Mouse (Mus musculus) C2C12 (cell line): ENCODE data around the gene Srsf3.

ENCODE experiments used
- CTCF ChIP-seq: IDR thresholded peaks from one replicate; pipeline ENCODE4 v1.5.1; 2011; ENCODE audit not compliant: control insufficient read depth, insufficient read depth, insufficient read length
- MAX ChIP-seq: IDR thresholded peaks from one replicate; pipeline ENCODE4 v1.6.1; 2011; ENCODE audit warnings: mild to moderate bottlenecking, control low read depth
- MYOD1 ChIP-seq: IDR thresholded peaks from one replicate; pipeline ENCODE4 v1.6.1; 2011; ENCODE audit warnings: low read depth; ENCODE audit not compliant: control insufficient read depth, insufficient read length
- MYOG ChIP-seq: IDR thresholded peaks from one replicate; pipeline ENCODE4 v1.6.1; 2011; ENCODE audit not compliant: control insufficient read depth, insufficient read length; ENCODE audit errors: extremely low read depth

DNA sequence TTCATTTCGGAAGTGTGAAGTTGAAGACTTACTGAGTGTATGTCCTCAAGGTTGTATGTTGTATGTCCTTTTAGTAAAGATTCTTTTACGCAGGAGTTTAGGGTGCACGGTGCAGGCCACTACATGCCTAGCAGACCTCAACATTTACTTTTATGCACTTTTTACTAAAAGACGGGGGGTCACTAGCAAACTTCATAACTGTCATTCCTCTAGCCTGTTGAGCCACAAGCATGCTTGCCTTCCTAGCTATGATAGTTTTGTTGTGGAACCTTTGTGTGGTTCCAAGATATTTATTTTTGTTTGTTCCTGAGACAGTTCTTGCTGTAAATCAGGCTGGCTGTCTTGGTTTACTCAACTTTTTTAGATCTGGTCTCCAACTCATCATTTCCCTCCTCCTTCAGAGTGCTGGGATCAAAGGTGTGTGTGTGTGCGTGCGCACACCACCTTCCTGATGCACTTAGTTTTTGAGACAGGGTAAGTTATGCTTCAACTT is 1.2 kb downstream of the Srsf3 start:
- TF ChIP-seq CTCF: no peak
- no peak for TF ChIP-seq MAX
- TF ChIP-seq MYOD1: no peak
- TF ChIP-seq MYOG: no peak
